Mouse (Mus musculus): ENCODE data around the gene Adam19.

GRCm38 (mm10) chr11:46176155-46176554 is 120.4 kb downstream of the Adam19 start:
- TF ChIP-seq GATA1 (IDR thresholded peaks at IDR 0.05; ENCODE audit: low read length) (no peak), TAL1 (IDR thresholded peaks at IDR 0.05; ENCODE audit: low read length) (no peak)
